Comparison of ENCODE assay signal across 20 mouse cellular contexts in the genomic region with DNA sequence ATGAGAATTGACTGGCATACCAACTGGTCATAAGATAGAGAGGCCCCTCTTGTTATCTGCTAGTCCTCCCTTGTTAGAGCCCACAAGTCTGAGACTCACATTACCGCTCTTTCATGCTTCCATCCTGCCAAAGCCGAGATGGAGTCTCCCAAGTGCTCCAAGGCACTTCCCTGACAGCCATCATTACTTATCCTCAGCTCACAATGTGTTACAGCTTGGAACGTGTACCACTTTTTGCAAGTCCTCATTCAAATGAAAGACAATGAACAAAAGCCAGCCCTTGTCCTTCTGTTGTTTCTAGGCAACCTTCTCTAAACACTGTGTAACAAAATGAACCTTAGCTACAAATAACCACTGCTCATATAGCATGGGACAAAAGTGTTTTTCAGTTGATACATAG.
"Had no signal": no experiment of that assay in that cellular context is flagged by ENCODE, and none has a peak within 500 bp of the region (broad histone marks: within the 10 kb centered on the region; RNA-seq: fewer than 3 reads in every experiment).

No protein-coding gene starts in this region.

- H3K4me3 ChIP-seq: liver, embryonic 15.5 days; lung, embryonic 15.5 days; midbrain, embryonic 10.5 days; midbrain, embryonic 12.5 days; midbrain, embryonic 15.5 days; myocyte; neural tube, embryonic 13.5 days; neural tube, embryonic 15.5 days had no signal

- H3K27me3 ChIP-seq: liver, embryonic 15.5 days; lung, embryonic 15.5 days; midbrain, embryonic 12.5 days; midbrain, embryonic 15.5 days; neural tube, embryonic 13.5 days; neural tube, embryonic 15.5 days had no signal

- H3K36me3 ChIP-seq: liver, embryonic 15.5 days; lung, embryonic 15.5 days; midbrain, embryonic 10.5 days; midbrain, embryonic 12.5 days; midbrain, embryonic 15.5 days; neural tube, embryonic 13.5 days; neural tube, embryonic 15.5 days had no signal

- ATAC-seq: liver, postnatal 0 days; lung, postnatal 0 days; midbrain, embryonic 15.5 days had no signal

- H3K27ac ChIP-seq: liver, embryonic 15.5 days; lung, embryonic 15.5 days; midbrain, embryonic 10.5 days; midbrain, embryonic 12.5 days; midbrain, embryonic 15.5 days; neural tube, embryonic 13.5 days; neural tube, embryonic 15.5 days had no signal

- H3K4me2 ChIP-seq: liver, embryonic 15.5 days; lung, embryonic 15.5 days; midbrain, embryonic 12.5 days; midbrain, embryonic 15.5 days; neural tube, embryonic 13.5 days; neural tube, embryonic 15.5 days had no signal

- DNase-seq: liver, postnatal 0 days; lung, adult 2 months; lung, postnatal 14 days; lung, postnatal 4 days; right cerebral cortex, adult 18-20 months; right cerebral cortex, postnatal 25 days; right cerebral cortex, postnatal 4 days; spleen, adult 18-20 months; thymus, adult 18-20 months; thymus, postnatal 14 days; thymus, postnatal 36 days had no signal

- H3K4me1 ChIP-seq: liver, embryonic 15.5 days; lung, embryonic 15.5 days; midbrain, embryonic 10.5 days; midbrain, embryonic 12.5 days; midbrain, embryonic 15.5 days; neural tube, embryonic 13.5 days; neural tube, embryonic 15.5 days had no signal

- H3K9ac ChIP-seq: liver, embryonic 15.5 days; liver, postnatal 0 days; lung, embryonic 15.5 days; midbrain, embryonic 12.5 days; midbrain, embryonic 15.5 days; neural tube, embryonic 13.5 days; neural tube, embryonic 15.5 days had no signal

- H3K9me3 ChIP-seq: liver, embryonic 15.5 days; lung, embryonic 15.5 days; midbrain, embryonic 10.5 days; midbrain, embryonic 12.5 days; midbrain, embryonic 15.5 days; neural tube, embryonic 13.5 days; neural tube, embryonic 15.5 days had no signal
